Mouse (Mus musculus) thymus, adult 18-20 months (tissue): Measurements from ENCODE around the gene Otulin.

Experiments used
- DNase-seq, 2 experiments: peaks; one replicate each; pipeline ENCODE4 v3.0.0; 2022; ENCODE audit warnings: mixed read lengths in 2 of 2

The Otulin gene

GRCm38 (mm10) chr15:27612533-27613221, 17.8 kb downstream of the Otulin start:
- DNase-seq: no peak

DNA sequence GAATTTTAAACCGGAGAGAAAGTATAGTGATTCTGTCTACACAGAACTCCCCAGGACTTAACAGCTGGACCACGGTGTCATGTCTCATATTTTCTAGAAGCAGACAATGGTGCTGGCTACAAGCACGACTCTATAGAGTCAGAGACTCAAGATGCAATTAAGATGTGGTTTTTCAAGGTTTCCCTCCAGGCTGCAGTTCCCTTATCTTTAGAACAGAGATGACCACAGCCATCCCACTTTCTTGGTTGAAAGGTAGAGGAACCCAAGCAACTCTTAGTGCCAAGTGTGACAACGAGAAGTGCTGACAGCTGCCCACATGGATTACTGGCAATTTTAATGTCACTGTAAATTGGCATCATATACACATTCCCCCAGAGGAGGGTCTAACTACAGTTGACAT, 20.9 kb downstream of the Otulin start:
- no peak for DNase-seq

GRCm38 (mm10) chr15:27605252-27605651, 25.2 kb downstream of the Otulin start:
- DNase-seq: no peak

DNA sequence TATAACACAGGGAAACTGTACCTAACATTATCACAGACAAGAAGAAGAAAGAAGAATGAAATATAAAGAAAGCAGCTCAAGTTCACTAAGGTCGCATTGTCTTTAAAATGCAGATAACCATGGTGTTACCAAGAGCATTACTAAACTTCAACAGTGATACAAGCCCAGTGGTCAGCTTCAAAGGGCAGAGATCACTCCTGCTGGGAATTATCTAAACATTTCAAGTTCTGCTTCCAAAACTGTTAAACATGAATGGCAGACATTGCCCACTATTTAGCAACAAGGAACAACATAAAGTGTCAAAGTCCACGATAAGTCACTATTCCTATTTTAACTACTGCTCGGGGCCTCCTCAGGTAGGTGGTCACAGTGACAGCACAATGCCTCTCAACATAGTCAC, 25.9 kb downstream of the Otulin start:
- no peak for DNase-seq

DNA sequence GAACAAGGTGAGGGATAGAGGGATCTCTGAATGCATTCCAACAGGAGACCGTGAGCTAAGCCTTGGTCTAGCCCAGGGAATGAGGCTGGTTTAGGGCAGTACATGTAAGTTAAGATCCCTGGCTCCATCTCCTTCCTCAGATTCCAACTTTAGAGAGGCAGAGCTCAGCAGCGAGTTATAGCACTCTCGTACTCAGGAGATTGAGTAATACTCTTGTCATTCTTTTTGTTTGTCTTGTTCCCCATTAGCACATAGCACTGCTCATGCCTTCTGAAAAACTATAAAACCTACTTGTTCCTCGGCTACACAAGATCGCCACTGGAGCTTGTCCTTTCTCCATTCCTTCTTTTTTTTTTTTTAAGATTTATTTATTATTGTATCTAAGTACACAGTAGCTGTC, 30.0 kb downstream of the Otulin start:
- no peak for DNase-seq

GRCm38 (mm10) chr15:27598786-27599385, 31.6 kb downstream of the Otulin start:
- no peak for DNase-seq

GRCm38 (mm10) chr15:27597516-27597915, 33.0 kb downstream of the Otulin start:
- no peak for DNase-seq

GRCm38 (mm10) chr15:27596463-27597140, 33.9 kb downstream of the Otulin start:
- peak in 1 of 2 experiments; percentile 61 for DNase-seq

GRCm38 (mm10) chr15:27595560-27595959, 34.9 kb downstream of the Otulin start:
- DNase-seq: no peak

GRCm38 (mm10) chr15:27594973-27595372, 35.5 kb downstream of the Otulin start:
- DNase-seq: no peak

DNA sequence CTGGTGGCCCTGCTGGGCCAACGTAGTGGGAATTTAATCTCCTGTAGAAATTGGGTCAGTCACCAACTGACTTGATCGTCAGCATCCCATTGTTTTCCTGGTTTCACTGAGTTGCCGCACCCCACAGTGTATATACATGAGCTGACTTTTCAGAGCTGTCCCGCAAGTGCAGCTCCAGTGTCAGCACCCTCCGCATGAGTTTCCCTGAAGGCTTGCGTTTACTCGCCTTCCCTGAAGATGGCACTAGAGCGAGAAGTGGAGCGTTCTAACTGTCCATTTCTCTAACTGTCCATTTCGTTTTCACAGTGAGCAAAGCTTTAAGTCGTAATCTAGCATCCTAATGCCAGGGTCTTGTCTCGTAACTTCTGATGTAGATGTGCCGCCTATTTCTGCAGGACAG, 36.8 kb downstream of the Otulin start:
- no peak for DNase-seq

DNA sequence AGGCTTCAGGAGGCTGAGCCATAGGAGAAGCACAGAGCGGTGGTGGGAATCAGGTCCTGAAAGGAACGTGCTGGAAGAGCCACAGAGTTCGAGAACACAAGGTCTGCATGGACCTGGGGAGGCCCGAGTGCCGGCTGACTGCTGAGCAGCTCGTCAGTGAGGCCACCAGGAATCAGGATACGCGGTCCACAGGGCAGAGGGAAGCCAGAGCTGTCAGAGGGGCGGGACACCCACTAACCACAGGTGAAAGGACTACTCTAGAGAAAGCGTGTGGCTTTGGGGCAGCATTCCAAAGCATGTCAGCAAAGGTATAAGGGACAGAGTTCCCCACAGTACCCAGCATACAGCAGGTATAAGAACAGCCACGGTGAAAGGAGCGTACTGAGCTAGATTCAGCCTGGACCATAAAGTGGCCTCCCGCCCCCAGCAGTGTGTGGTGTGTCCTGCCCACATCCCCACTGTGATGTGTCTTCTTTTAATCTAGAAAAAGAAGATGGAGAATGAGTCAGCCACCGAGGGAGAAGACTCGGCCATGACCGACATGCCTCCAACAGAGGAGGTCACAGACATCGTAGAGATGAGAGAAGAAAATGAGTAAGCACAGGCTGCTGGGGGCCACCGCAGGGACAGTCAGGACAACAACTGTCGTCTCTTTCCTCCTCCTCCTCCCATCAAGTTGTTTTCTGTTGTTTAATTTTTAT, 37.7 kb downstream of the Otulin start:
- DNase-seq: no peak

DNA sequence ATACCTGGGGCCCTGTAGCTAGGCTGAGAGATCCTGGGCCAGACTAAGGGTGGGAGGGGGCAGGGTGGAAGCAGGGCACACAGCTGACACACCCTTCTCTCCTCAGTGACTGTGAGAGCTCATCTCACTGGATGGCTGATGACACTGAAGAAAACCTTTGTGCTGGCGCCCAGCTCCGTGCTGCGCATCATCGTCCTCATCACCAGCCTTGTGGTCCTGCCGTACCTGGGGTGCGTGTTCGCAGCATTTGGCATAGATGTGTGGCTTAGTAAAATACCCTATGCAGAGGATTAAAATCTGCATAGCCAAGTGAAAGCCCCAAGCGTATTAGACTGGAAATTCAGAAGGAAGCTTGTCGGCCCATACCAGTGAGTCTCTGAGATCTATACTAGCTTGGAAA, 39.7 kb downstream of the Otulin start:
- DNase-seq: no peak

DNA sequence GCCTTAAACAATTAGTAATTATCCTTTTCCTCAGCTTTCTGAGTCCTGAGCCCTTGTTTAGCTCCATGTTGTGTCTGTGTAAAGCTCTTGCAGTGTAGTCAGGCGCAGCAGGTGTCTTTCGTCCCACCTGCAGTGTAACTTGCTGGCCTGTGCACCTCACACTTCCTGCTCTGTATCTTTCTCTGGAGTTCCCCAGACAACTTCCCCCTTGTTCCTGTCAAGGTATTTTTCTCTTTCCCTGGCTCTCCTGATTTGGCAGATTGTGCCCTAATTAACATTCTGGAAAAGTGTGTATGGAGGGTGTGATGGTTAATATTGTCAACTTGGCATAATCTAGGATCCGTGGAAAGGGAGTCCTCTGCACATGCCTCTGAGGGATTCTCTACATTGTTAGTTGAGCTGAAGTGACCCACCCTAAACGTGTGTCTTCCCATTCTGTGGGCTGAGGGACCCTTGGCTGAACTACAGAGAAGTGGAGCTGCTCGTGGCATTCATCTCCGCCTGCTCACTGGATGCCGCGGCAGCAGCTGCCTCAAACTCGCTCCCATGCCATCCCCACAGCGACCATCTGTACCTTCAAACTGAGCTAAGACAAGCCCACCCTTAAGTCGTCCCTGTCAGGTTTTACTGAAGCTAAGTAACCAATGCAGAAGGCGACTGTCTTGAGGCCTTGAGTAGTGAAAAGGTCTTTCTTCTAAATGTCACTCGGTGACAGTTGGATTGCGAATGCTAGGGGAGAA, 42.2 kb downstream of the Otulin start:
- no peak for DNase-seq

DNA sequence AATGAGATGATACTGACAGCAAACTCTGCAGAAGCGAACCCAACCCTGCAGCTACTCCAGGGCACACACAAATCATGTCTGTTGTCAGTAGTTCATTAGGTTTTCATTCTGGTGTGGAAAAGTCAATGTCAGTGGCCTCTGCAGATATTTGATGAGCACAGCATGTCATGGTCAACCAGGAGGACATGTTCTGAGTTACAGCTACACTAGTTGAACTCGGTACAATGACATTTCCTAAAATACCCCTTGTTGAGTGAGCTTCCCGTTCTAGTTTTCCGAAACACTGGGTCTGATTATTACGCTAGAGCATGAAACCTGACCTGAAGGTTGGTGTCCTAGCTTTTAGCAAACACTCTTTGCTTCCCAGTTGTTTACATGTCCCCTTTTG, 44.4 kb downstream of the Otulin start:
- no peak for DNase-seq

DNA sequence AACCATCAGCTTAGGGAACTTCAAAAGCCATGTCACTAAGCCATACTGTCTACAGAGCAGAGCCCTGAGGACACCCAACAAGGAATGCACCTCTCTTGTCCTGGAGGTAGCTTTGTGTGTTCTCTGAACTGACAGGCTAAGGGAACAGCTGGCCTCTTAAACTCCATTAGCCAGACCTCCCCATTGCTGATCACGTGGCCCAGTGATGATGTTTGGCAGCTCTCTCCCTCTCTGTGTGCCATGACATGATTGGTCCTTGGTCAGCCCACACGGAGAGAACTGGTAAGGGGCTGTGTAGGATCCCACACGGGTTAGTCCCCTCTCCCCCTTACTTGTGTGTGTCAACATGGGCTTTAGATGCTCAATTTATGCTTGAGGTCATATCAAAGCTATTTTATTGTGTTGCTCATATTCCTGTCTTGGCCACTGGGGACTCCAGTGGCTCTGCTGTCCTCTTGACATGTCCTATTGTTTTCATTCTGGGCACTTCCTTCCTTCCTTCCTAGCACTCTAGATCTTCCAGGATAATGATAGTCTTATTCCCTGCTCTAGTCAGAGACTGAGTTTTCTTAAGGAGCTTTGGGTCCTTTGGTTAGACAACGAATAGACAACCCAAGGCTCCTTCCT, 44.9 kb downstream of the Otulin start:
- no peak for DNase-seq

DNA sequence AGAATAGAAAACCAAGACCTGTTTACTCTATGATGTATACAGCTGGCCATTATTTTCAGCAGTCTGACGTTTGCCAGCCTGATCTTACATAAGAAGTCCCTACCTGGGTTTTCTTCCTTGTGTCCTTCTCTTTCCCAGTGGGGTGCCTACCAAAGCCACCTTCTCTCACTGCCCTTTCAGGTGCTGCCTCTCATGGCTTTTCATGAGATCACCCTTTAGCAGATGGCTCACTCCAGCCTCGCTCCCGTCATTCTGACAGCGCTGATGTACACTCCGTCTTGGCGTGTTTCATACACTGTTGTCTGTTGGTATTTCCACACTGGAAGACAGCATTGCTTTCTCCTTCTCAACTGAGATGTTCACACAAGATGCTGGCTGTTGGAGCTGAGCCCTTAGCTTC, 46.9 kb downstream of the Otulin start:
- DNase-seq: no peak

DNA sequence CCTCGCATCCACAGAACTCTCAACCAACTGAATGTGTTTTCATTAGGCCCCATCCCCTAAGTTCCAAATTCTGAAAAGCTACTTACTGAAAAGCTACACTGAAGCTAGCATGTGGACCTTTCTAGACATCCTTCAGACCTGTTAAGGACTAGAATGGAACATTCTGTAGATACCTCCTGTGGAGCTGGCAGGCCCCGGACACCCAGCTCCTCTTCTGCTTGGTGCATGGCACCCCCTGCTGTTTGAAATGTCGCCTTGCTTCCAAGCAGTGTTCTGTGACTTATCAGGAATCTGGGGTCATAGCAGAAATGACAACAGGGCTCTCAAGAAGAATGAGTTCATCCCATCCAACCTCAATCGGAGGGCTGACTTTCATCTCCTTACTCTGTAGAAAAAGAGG, 47.5 kb downstream of the Otulin start:
- DNase-seq: no peak

GRCm38 (mm10) chr15:27582428-27582827, 48.1 kb downstream of the Otulin start:
- no peak for DNase-seq

DNA sequence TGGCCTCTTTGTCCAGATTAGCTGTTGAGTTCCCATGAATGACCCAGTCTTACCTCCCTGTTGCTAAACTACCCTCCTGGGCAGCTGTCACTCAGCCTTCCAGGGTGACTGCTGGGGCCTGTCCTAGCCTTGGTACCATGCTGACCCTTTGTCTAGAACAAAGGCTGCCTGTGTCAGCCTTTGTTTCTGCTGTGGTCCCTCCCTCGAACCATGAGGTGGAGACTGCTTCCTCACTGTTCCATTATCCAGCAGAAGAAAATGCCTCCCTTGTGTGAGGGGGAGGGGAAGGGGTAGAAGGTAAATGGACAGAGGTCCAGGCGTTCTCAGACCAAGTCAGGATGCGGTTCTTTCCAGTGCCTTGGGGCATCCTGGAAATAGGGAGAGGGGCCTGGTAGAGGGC, 48.9 kb downstream of the Otulin start:
- DNase-seq: no peak

DNA sequence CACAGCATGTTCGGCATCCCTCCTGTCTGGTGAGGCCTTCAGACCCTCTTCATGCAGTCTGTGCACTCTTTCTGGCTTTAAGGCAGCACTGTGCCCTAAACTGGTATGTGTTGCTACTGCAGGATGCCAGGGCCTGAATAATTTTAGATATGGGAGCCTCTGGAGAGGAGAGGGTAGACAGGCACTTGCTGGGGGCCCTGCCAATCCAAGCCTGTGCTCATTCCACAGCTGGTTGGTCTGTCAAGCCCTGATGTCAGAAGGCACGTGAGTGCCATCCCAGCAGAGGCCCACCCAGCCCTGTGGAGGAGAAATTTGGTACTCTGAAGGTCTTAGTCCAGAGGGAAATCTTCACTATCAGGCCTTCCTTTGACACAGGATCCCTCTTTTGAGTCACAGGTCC, 49.7 kb downstream of the Otulin start:
- DNase-seq: no peak

GRCm38 (mm10) chr15:27579853-27580252, 50.6 kb downstream of the Otulin start:
- no peak for DNase-seq

DNA sequence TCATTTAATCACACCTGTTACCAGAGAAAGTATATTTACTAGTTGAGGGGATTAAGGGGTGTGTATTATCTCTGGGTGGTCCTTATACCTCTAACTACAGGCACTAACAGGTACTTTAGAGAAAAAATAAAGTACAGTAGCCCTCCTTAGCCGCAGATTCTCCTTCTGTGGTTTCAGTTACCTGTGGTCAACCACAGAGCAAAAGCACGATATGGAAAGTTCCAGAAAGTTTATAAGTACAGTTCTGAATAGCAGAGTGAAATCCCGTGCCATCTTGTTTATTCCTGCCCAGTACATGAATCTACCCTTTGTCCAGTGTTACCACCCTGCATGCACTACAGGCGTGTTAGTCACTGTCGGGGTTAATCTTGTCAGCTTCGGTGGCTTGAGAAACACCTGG, 51.6 kb downstream of the Otulin start:
- DNase-seq: no peak
